8 mouse cellular contexts compared by ENCODE assay signal in the genomic region with DNA sequence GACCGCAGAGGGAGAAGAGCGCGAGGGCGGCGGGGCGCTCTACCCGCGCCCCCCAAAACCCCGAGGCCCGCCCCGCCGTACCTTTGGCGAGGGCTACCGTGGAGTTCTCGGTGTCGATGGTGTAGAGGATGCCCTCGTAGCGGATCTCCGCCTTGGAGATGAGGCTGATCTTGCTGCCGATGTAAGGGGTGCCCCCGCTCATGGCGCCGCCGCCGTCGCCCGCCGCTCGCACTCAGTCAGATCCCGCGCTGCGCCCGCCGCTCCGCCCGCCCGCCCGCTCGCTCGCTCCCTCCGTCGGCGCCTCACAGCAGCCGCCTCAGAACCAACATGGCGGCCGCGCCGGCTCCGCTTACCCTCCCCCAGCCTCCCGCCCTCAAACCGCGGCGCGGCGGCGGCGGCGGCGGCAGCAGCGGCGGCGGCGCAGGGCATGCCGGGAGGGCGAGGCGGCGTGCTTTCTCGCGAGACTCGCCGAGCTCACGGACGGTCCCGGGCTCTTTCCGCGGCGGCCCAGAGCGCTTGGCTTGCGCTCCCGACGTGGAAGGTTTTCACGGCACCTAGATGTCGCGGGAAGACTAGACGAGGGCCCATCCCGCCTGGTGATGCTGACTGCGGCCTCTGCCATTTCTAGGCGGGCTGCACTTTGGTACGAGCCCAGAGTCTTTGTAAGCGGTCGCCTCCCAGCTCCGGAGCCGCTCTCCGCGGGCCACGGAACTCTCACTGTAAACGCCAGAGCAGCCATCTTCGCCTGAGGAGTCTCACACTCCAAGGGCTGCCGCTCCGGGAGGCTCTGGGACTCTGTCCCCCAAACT. TPM values are rescaled to one million over a fixed set of nuclear protein-coding genes. Genes with fewer than 3 reads are reported as not detected.
DNase-seq lines count a peak whose midpoint lies in the region; ATAC-seq lines count a peak whose summit lies in the region.

No protein-coding gene starts in this region.

- no peaks in the 10 kb centered on the region for H3K9me3 ChIP-seq in intestine, embryonic 16.5 days (ENCODE audit: control insufficient read depth, low read length)

- peak overlapping the region; percentile 99 for H3K27ac ChIP-seq in intestine, embryonic 16.5 days (ENCODE audit: low read length)

- H3K4me3 ChIP-seq in intestine, embryonic 16.5 days (ENCODE audit: low read length): peak overlapping the region; percentile 79

- intact Hi-C loops in left cerebral cortex, postnatal 25 days (cut with DNase I): no loop called here

- H3K4me2 ChIP-seq in intestine, embryonic 16.5 days (ENCODE audit: low read depth, low read length): peak overlapping the region; percentile 82

- peak overlapping the region; percentile 95 for H3K9ac ChIP-seq in intestine, embryonic 16.5 days (ENCODE audit: low read depth, low read length)

- DNase-seq in adrenal gland, postnatal 10 days: peak; percentile 96
- DNase-seq in embryo, embryonic 9.5 days (ENCODE audit: extremely low spot score): peak; percentile 90
- DNase-seq in gastrocnemius, postnatal 4 days (ENCODE audit: low spot score in 2 of 2): peak; percentile 94 to 95
- peak; percentile 92 to 96 for DNase-seq in left cerebral cortex, postnatal 25 days (ENCODE audit: low spot score in 2 of 2)
- DNase-seq in mesoderm, embryonic 11.5 days (ENCODE audit: low read depth, low spot score): peak; percentile 94
- DNase-seq in right cerebral cortex, postnatal 25 days: peak; percentile 93
- peak; percentile 90 to 93 for DNase-seq in urinary bladder, postnatal 36 days (ENCODE audit: low spot score in 2 of 2)

- under 1% methylated on average over 87 of the region's 100 CpGs for WGBS in intestine, embryonic 16.5 days

- H3K36me3 ChIP-seq in intestine, embryonic 16.5 days (ENCODE audit: control insufficient read depth, insufficient read depth, low read length): no peaks in the 10 kb centered on the region

- peak; percentile 94 for ATAC-seq in intestine, embryonic 16.5 days

- no peaks in the 10 kb centered on the region for H3K27me3 ChIP-seq in intestine, embryonic 16.5 days (replicated peaks; ENCODE audit: control insufficient read depth, insufficient read depth, low read length)

- H3K4me1 ChIP-seq in intestine, embryonic 16.5 days (ENCODE audit: control insufficient read depth, insufficient read depth, low read length): peaks cover 27% of the 10 kb centered on the region

RNA-seq across cellular contexts. Expression of gene Lsm14a, which starts 3.6 kb away (rescaled TPM):
- 100 to 1,000 TPM; 108 to 110 TPM for total RNA-seq in adrenal gland, postnatal 10 days (2021)
- 100 to 1,000 TPM in 1 of 2 experiments, 10 to 100 TPM in 1; 97.5 to 117 TPM for total RNA-seq in gastrocnemius, postnatal 4 days (2021)
- 65.1 and 66.2 TPM in 2 replicates for polyA plus RNA-seq in intestine, embryonic 16.5 days (2015; fragmentation: Nextera tagmentation; extraction: Ambion mirVana)
- 10 to 100 TPM; 76.3 to 79.6 TPM for total RNA-seq in left cerebral cortex, postnatal 25 days (2021)

Comparison
In these comparisons a context has a peak if more than half of its experiments do, and no peak if none do; other contexts are left out.
1. Peak in every context shown above with its lines: DNase-seq, ATAC-seq, H3K4me3 ChIP-seq and H3K27ac ChIP-seq.